Mouse (Mus musculus) left cerebral cortex, postnatal 14 days (tissue): ENCODE measurements around the gene Irx1. TPM values are rescaled to one million over a fixed set of nuclear protein-coding genes. Genes with fewer than 3 reads are reported as not detected.

ENCODE experiments used
- DNase-seq, 2 experiments: peaks; one replicate each; pipeline ENCODE4 v3.0.0; 2021 to 2022; ENCODE audit warnings: low spot score in 2 of 2, mixed read lengths in 1 of 2
- intact Hi-C: fragments of 180-260 bp; cut with DNase I; formaldehyde crosslinking; loops from one replicate; pipeline ENCODE4 v1.15.1; 2025
- total RNA-seq, 2 experiments: library from RNA; stranded (reverse); gene quantifications; 2 replicates each; pipeline ENCODE4 v1.2.3; 2021

Irx1 gene
- total RNA-seq, 2 experiments from 2014 or later: 0.68 to 1.2 TPM

DNA sequence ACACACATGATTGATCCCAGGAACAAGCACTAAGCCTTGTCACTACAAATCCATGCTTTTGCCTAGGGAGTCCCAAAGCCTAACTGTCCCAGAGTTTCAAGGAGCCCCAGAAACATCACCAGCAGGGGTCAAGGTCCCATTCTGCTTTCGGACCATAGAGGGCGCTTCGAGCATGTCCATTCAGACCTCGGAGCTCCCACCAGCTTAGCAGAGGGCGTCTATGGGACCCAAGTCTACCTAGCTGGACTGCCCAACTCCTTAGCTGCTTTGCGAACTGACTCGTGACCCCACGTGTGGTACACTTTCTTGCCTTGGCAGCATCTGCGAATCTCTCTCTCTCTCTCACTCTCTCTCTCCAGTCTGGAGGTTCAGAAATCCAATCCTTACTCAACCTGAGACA, 7.0 kb downstream of the Irx1 start:
- intact Hi-C loops: loop anchor here (5.0 kb wide), 3 partner anchors 494 to 1316 kb away; no protein-coding TSS in a partner anchor
- DNase-seq: no peak

GRCm38 (mm10) chr13:71951966-71952365, 11.6 kb downstream of the Irx1 start:
- no peak for DNase-seq
- intact Hi-C loops: no loop called here

DNA sequence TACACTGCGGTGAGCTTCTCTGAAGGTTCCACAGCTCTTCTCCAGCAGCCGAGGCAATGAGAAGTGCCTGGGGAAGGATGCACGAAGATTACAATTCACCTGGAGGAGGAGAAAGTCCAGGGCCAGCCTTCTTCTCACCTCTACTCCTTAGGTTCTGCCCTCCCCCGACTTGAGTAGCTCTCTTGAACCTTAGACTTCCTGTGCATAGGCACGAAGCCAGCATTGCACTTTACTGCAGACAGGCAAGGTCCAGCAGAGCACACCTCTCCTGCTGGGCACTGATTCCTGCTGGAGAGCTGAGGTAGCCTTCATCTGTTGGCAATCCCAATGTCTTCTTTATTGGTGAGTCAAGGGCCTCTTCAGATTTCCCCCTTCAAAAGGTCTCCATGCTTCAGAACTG, 13.7 kb downstream of the Irx1 start:
- intact Hi-C loops: no loop called here
- no peak for DNase-seq

- no peak for DNase-seq
- intact Hi-C loops: no loop called here
Observed at GRCm38 (mm10) chr13:71910361-71910760, 53.2 kb downstream of the Irx1 start.
